Mouse (Mus musculus): ENCODE measurements around the gene Fut4. TPM values are rescaled to one million over a fixed set of nuclear protein-coding genes. Genes with fewer than 3 reads are reported as not detected.

Gene Fut4
- total RNA-seq (2023) = 0.50 TPM

DNA sequence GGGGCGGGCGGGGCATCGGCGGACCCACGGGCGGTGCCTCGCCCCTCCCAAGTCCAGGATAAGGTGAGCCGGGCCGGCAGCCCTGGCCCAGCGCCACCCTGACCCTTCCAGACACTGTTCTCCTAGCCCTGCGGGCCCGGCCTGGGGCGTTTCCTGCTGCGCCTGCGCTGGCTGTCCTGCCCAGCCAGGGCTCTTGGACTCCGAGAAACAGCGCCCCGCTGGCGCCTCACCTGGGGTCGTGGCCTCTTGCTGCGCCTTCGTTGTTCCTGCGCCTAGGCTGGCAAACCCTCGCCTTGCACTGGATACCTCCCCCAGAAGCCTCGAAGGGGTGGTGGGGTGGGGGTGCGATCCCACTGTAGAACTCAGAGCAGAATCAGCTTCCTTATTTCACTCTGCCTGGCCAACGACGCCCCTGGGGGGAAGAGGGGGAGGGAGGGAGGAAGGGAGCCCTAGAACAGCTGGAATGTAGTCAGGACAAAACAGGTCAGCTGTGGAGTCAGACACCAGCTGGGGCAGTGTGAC, at the start of gene Fut4:
Fut4 (minus strand) TSS at position 393 of the 522 bp plus-strand sequence.

GRCm38 (mm10) chr9:14784039-14785002, 32.1 kb upstream of the Fut4 start, which contains the start of the genes Mre11a and Ankrd49:
Mre11a (plus strand) TSS chr9:14784654.
Ankrd49 (minus strand) TSS chr9:14784856.

GRCm38 (mm10) chr9:14770803-14771471, 18.7 kb upstream of the Fut4 start, which contains the start of gene 1700012B09Rik:
1700012B09Rik (minus strand) TSS chr9:14771030.

DNA sequence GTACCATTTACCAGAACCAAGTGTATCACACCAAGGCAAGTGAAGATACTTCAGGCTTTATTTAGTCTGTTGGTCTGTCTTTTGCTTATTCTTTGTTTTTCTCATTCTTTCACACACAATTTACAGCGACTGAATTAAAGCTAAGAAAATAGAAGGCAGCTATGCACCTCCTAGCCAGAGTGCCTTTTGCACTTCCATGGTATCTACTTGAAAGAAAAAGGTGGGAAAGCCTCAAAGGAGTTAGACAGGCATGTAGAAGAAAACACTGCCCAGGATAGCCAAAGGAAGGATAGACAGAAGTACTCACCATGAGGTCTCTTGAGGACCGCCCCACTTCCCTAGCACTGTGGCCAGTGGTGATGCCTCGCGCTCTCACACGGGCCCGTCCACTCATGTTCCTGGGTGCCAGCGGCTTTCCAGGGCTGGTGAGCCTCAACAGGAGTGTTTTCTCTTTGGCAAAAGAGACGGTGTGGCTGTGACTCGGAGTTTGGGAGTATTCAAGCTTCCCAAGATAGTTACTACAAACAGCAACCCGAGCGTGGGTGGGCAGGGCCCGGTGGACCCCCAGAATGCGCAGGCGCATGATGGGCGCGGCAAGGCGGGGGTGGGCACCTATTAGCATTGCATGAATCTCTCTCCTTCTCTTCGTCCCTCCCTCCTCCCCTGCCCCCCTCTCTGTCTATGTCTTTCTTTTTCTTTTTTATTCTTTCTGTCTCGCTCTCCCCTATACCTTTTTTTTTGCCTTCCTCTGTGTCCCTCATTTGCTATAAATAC, 11.9 kb downstream of the Fut4 start, which contains the start of gene Piwil4:
Piwil4 (minus strand) TSS at position 583 of the 774 bp plus-strand sequence.

Other genes starting within 250 kb of the Fut4 start
- 0.06 TPM for gene Amotl1, start 107.3 kb downstream of the Fut4 start, total RNA-seq (2023)
- gene Piwil4, start 11.7 kb downstream of the Fut4 start, total RNA-seq (2023) = not detected
- gene 1700012B09Rik, start 18.6 kb upstream of the Fut4 start, total RNA-seq (2023) = not detected
- 30.2 TPM for gene Mre11a, start 32.3 kb upstream of the Fut4 start, total RNA-seq (2023)
- 24.2 TPM for gene Ankrd49, start 32.5 kb upstream of the Fut4 start, total RNA-seq (2023)
- 4.1 TPM for gene Gpr83, start 107.8 kb upstream of the Fut4 start, total RNA-seq (2023)
- gene Izumo1r, start 151.6 kb upstream of the Fut4 start, total RNA-seq (2023) = 35.0 TPM